Mouse (Mus musculus) gastrocnemius, adult 8-10 months (tissue): ENCODE data around the gene Otud4. TPM values are rescaled to one million over a fixed set of nuclear protein-coding genes. Genes with fewer than 3 reads are reported as not detected.

Source experiments
- total RNA-seq, 4 experiments: library from RNA; stranded (reverse); gene quantifications; 2 replicates each; pipeline ENCODE4 v1.2.4; 2022

The Otud4 gene
- total RNA-seq, 4 experiments from 2014 or later = 36.0 to 48.2 (median 47.0) TPM

Other genes with a start within 250 kb of the Otud4 start
- 10 to 100 TPM in 1 of 4 experiments, 1 to 10 TPM in 3; 7.5 to 10.3 (median 8.8) TPM for gene Smad1, start 240.1 kb upstream of the Otud4 start, total RNA-seq
- gene Abce1, start 72.1 kb downstream of the Otud4 start, total RNA-seq = 10 to 100 TPM; 41.7 to 50.3 (median 43.2) TPM
- gene Anapc10, start 72.2 kb downstream of the Otud4 start, total RNA-seq = 1 to 10 TPM; 2.5 to 4.0 (median 3.2) TPM